Mouse (Mus musculus): ENCODE results near the gene Galp. TPM values are rescaled to one million over a fixed set of nuclear protein-coding genes. Genes with fewer than 3 reads are reported as not detected.
A peak's percentile ranks its signal among the peaks of the same experiment; 100 is the strongest.
"Not testable (repeated sequence)": the region's sequence is repeated elsewhere in the genome, so short reads cannot be mapped to it uniquely, and the experiment has no call there.

Gene Galp
- polyA plus RNA-seq, 1 experiment from 2014 or later, result not detected

- peak; percentile 30 for DNase-seq (ENCODE audit: low spot score)
- 23% methylated on average over 1 of the region's 1 CpGs for WGBS
- H3K4me1 ChIP-seq (replicated peaks; ENCODE audit: control insufficient read depth, insufficient read depth), result not testable (repeated sequence)
Measured at GRCm38 (mm10) chr7:6240841-6241425, 44.0 kb downstream of the Galp start.

DNA sequence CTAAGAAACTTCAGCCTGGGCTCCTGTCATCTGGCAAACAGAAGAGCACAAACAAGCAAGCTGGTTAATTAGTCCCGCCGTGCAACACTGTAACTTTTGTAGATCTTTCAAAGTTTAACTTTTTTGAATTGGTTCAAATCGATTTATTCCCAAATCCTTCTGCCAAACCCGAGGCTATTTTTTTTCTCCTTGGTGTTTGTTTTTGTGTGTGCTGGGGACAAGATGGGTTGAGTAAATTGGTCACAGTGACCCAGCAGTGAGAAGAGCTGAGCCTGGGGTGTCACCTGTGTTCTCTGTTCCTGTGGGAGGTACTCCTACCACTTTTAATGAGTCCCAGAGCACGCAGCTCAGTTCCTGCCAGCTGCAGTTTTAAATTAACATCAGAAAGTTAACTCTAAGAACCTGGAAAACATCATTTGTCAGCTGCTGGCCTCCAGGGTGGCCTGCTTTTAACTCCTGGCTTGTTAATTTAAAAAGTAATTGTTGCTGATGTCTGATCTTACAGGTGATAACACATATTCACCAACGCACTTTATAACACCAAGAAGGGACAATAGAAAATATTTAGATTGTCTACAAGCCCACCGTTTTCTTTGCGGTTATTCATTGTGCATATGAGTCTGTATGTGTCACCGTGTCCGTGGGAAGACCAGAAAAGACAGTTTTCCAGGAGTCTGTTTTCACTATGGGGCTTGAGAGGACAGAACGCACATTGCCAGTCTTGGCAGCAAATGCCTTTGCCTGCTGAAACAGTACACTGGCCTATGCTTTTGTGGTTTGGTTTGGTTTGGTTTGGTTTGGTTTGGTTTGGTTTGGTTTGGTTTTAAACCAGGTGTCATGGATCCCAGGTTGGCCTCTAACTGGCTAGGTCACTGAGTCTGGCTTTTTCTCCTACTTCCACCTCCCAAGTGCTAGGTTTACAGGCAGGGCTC lies 47.7 kb downstream of the Galp start:
- TF ChIP-seq EP300 (optimal IDR thresholded peaks at IDR 0.05) (no peak), CTCF (IDR thresholded peaks at IDR 0.05; ENCODE audit: low read depth) (no peak)
- Histone ChIP-seq H3K9ac (ENCODE audit: low read length) (no peak overlapping the region), H3K9me3 (ENCODE audit: control insufficient read depth, low read length) (no peaks in the 10 kb centered on the region), H3K4me2 (replicated peaks; ENCODE audit: low read depth) (no peak overlapping the region), H3K4me3 (ENCODE audit: low read depth, low read length) (no peak overlapping the region), H3K36me3 (ENCODE audit: control insufficient read depth, insufficient read depth, low read length) (no peaks in the 10 kb centered on the region), H3K27ac (replicated peaks) (no peak overlapping the region), H3K4me1 (replicated peaks; ENCODE audit: control insufficient read depth, insufficient read depth) (no peaks in the 10 kb centered on the region), H3K27me3 (ENCODE audit: control insufficient read depth, insufficient read depth, low read length) (no peaks in the 10 kb centered on the region)
- DNase-seq (ENCODE audit: low spot score), result no peak
- no peak for ATAC-seq (ENCODE audit: low FRiP score, low TSS enrichment)
- WGBS, result 35% methylated on average over 11 of the region's 11 CpGs

More at GRCm38 (mm10) chr7:6240841-6241425, 44.0 kb downstream of the Galp start:
- not testable (repeated sequence) for H3K4me2 ChIP-seq (replicated peaks; ENCODE audit: low read depth); ATAC-seq (ENCODE audit: low FRiP score, low TSS enrichment); H3K4me3 ChIP-seq (ENCODE audit: low read depth, low read length); H3K9me3 ChIP-seq (ENCODE audit: control insufficient read depth, low read length); H3K9ac ChIP-seq (ENCODE audit: low read length); H3K27me3 ChIP-seq (ENCODE audit: control insufficient read depth, insufficient read depth, low read length); H3K36me3 ChIP-seq (ENCODE audit: control insufficient read depth, insufficient read depth, low read length); H3K27ac ChIP-seq (replicated peaks)
- peak; percentile 68 for TF ChIP-seq CTCF (IDR thresholded peaks at IDR 0.05; ENCODE audit: low read depth)

- H3K4me2 ChIP-seq (replicated peaks; ENCODE audit: low read depth), result no peak within 1 kb of the TSS
- ATAC-seq (ENCODE audit: low FRiP score, low TSS enrichment) (no peak), DNase-seq (ENCODE audit: low spot score) (no peak)
- H3K9ac ChIP-seq (ENCODE audit: low read length), result no peak within 1 kb of the TSS
- H3K9me3 ChIP-seq (ENCODE audit: control insufficient read depth, low read length), result no peaks in the 10 kb centered on the region
- TF ChIP-seq CTCF (IDR thresholded peaks at IDR 0.05; ENCODE audit: low read depth) (no peak), EP300 (optimal IDR thresholded peaks at IDR 0.05) (no peak)
- no peaks in the 10 kb centered on the region for H3K4me1 ChIP-seq (replicated peaks; ENCODE audit: control insufficient read depth, insufficient read depth)
- no peaks in the 10 kb centered on the region for H3K36me3 ChIP-seq (ENCODE audit: control insufficient read depth, insufficient read depth, low read length)
- 83% methylated on average over 6 of the region's 6 CpGs for WGBS
- H3K27me3 ChIP-seq (ENCODE audit: control insufficient read depth, insufficient read depth, low read length), result no peaks in the 10 kb centered on the region
- no peak within 1 kb of the TSS for H3K27ac ChIP-seq (replicated peaks)
- no peak within 1 kb of the TSS for H3K4me3 ChIP-seq (ENCODE audit: low read depth, low read length)
Measured at GRCm38 (mm10) chr7:6252410-6252809, 55.5 kb downstream of the Galp start, which contains the start of gene Epp13. Gene Epp13 (plus strand): TSS chr7:6252710.

DNA sequence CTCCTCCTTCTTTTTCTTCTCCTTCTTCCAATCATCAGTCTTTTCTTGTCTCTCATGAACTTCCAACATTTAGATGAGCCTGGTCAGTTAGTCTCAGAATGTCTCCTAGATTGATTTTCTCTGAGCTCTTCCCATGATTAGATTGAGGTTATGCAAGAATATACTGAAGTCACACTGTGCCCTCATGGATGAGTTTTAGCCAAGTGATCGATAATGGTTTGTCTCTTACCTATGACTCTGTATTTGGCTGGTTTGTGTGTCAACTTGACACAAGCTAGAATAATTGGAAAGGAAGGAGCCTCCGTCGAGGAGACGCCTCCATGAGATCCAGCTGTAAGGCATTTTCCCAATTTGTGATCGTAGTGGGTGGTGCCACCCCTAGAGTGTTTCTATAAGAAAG lies 57.6 kb downstream of the Galp start:
- no peak for ATAC-seq (ENCODE audit: low FRiP score, low TSS enrichment)
- Histone ChIP-seq H3K27ac (replicated peaks) (no peak overlapping the region), H3K4me3 (ENCODE audit: low read depth, low read length) (no peak overlapping the region), H3K9ac (ENCODE audit: low read length) (no peak overlapping the region), H3K4me2 (replicated peaks; ENCODE audit: low read depth) (no peak overlapping the region), H3K4me1 (replicated peaks; ENCODE audit: control insufficient read depth, insufficient read depth) (no peaks in the 10 kb centered on the region), H3K36me3 (ENCODE audit: control insufficient read depth, insufficient read depth, low read length) (no peaks in the 10 kb centered on the region), H3K9me3 (ENCODE audit: control insufficient read depth, low read length) (no peaks in the 10 kb centered on the region), H3K27me3 (ENCODE audit: control insufficient read depth, insufficient read depth, low read length) (no peaks in the 10 kb centered on the region)
- TF ChIP-seq EP300 (optimal IDR thresholded peaks at IDR 0.05), result no peak
- no peak for TF ChIP-seq CTCF (IDR thresholded peaks at IDR 0.05; ENCODE audit: low read depth)
- no peak for DNase-seq (ENCODE audit: low spot score)
- 91% methylated on average over 5 of the region's 5 CpGs for WGBS

DNA sequence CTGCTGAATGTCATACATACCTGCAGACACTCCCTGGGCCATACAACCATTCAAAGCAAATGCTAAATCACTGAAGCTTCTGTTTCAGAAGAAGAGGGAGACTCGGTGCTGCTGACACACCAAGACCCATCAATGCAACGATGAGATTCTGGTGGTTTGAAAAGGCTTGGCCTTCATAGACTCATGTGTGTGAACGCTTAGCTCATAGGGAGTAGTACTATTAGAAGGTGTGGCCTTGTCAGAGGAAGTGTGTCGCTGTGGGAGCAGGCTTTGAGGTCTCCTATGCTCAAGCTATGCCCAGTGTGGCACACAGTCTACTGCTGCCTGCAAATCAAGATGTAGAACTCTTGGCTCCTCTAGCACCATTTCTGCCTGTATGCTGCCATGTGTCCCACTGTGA lies 60.5 kb downstream of the Galp start:
- no peak for DNase-seq (ENCODE audit: low spot score)
- TF ChIP-seq EP300 (optimal IDR thresholded peaks at IDR 0.05) (no peak), CTCF (IDR thresholded peaks at IDR 0.05; ENCODE audit: low read depth) (no peak)
- WGBS, result 83% methylated on average over 4 of the region's 4 CpGs

More for the DNA sequence above, 60.5 kb downstream of the Galp start:
- H3K4me1 ChIP-seq (replicated peaks; ENCODE audit: control insufficient read depth, insufficient read depth), result no peaks in the 10 kb centered on the region
- H3K27ac ChIP-seq (replicated peaks), result no peak overlapping the region
- H3K27me3 ChIP-seq (ENCODE audit: control insufficient read depth, insufficient read depth, low read length), result no peaks in the 10 kb centered on the region
- no peaks in the 10 kb centered on the region for H3K9me3 ChIP-seq (ENCODE audit: control insufficient read depth, low read length)
- H3K4me2 ChIP-seq (replicated peaks; ENCODE audit: low read depth), result no peak overlapping the region
- no peak for ATAC-seq (ENCODE audit: low FRiP score, low TSS enrichment)
- H3K4me3 ChIP-seq (ENCODE audit: low read depth, low read length), result no peak overlapping the region
- no peaks in the 10 kb centered on the region for H3K36me3 ChIP-seq (ENCODE audit: control insufficient read depth, insufficient read depth, low read length)
- no peak overlapping the region for H3K9ac ChIP-seq (ENCODE audit: low read length)
